Mouse (Mus musculus): ENCODE results near the gene Zpr1.
A peak's percentile ranks its signal among the peaks of the same experiment; 100 is the strongest.
"Not testable (repeated sequence)": the region's sequence is repeated elsewhere in the genome, so short reads cannot be mapped to it uniquely, and the experiment has no call there.

Gene Zpr1

GRCm38 (mm10) chr9:46259111-46259510 is 13.8 kb upstream of the Zpr1 start:
- no peak for DNase-seq (ENCODE audit: low read depth, low spot score)

- DNase-seq (ENCODE audit: low read depth, low spot score): no peak
These were observed 11.7 kb upstream of the Zpr1 start for GRCm38 (mm10) chr9:46261131-46261530.

GRCm38 (mm10) chr9:46268343-46268873 is 4.5 kb upstream of the Zpr1 start, which contains the start of gene Apoa5:
Gene Apoa5 (plus strand): TSS chr9:46268633.
- DNase-seq (ENCODE audit: low read depth, low spot score): no peak

GRCm38 (mm10) chr9:46269125-46269524 is 3.7 kb upstream of the Zpr1 start:
- DNase-seq (ENCODE audit: low read depth, low spot score): no peak

- no peak for DNase-seq (ENCODE audit: low read depth, low spot score)
These were observed 2.1 kb upstream of the Zpr1 start for GRCm38 (mm10) chr9:46270782-46271181.

- DNase-seq (ENCODE audit: low read depth, low spot score): no peak
These were observed 794 bp upstream of the Zpr1 start for GRCm38 (mm10) chr9:46272070-46272469.

- DNase-seq (ENCODE audit: low read depth, low spot score): no peak
These were observed 1.6 kb downstream of the Zpr1 start for GRCm38 (mm10) chr9:46274494-46274893.

GRCm38 (mm10) chr9:46282631-46283436 is 10.0 kb downstream of the Zpr1 start, which contains the start of gene Bud13:
Gene Bud13 (plus strand): TSS chr9:46283008.
- DNase-seq (ENCODE audit: low read depth, low spot score): peak; percentile 90

- DNase-seq (ENCODE audit: low read depth, low spot score): no peak
These were observed 25.5 kb downstream of the Zpr1 start for GRCm38 (mm10) chr9:46298381-46298780.

- DNase-seq (ENCODE audit: low read depth, low spot score): peak; percentile 47
These were observed 29.3 kb downstream of the Zpr1 start for GRCm38 (mm10) chr9:46302142-46302541.

GRCm38 (mm10) chr9:46309121-46309520 is 36.3 kb downstream of the Zpr1 start:
- no peak for DNase-seq (ENCODE audit: low read depth, low spot score)

GRCm38 (mm10) chr9:46314507-46314906 is 41.6 kb downstream of the Zpr1 start:
- DNase-seq (ENCODE audit: low read depth, low spot score): peak; percentile 63

- no peak for DNase-seq (ENCODE audit: low read depth, low spot score)
These were observed 42.1 kb downstream of the Zpr1 start for GRCm38 (mm10) chr9:46314921-46315320.

GRCm38 (mm10) chr9:46315807-46316365 is 43.0 kb downstream of the Zpr1 start:
- DNase-seq (ENCODE audit: low read depth, low spot score): no peak

- no peak for DNase-seq (ENCODE audit: low read depth, low spot score)
These were observed 43.5 kb downstream of the Zpr1 start for GRCm38 (mm10) chr9:46316388-46316787.

GRCm38 (mm10) chr9:46316909-46317308 is 44.0 kb downstream of the Zpr1 start:
- no peak for DNase-seq (ENCODE audit: low read depth, low spot score)

GRCm38 (mm10) chr9:46317957-46318356 is 45.1 kb downstream of the Zpr1 start:
- DNase-seq (ENCODE audit: low read depth, low spot score): no peak

GRCm38 (mm10) chr9:46319886-46320285 is 47.0 kb downstream of the Zpr1 start, which contains the start of gene 4931429L15Rik:
Gene 4931429L15Rik (minus strand): TSS chr9:46319986.
- DNase-seq (ENCODE audit: low read depth, low spot score): not testable (repeated sequence)

GRCm38 (mm10) chr9:46320461-46320860 is 47.6 kb downstream of the Zpr1 start:
- no peak for DNase-seq (ENCODE audit: low read depth, low spot score)

- DNase-seq (ENCODE audit: low read depth, low spot score): no peak
These were observed 54.0 kb downstream of the Zpr1 start for GRCm38 (mm10) chr9:46326694-46327405.

- no peak for DNase-seq (ENCODE audit: low read depth, low spot score)
These were observed 55.1 kb downstream of the Zpr1 start for GRCm38 (mm10) chr9:46327706-46328571.

Measured in retina, adult 2 months (tissue).